Mouse (Mus musculus): Measurements from ENCODE around the gene Hspa1l.

Hspa1l gene

GRCm38 (mm10) chr17:35027277-35028068 lies 55.0 kb downstream of the Hspa1l start, which contains the start of gene Sapcd1:
TSS of gene Sapcd1 (minus strand) at chr17:35028016.
- DNase-seq, result no peak

GRCm38 (mm10) chr17:35028315-35028714 lies 55.8 kb downstream of the Hspa1l start:
- no peak for DNase-seq

Measured in spleen, adult 18-20 months (tissue).